Mouse (Mus musculus) left cerebral cortex, postnatal 4 days (tissue): Measurements from ENCODE around the gene Dynlt1c. TPM values are rescaled to one million over a fixed set of nuclear protein-coding genes. Genes with fewer than 3 reads are reported as not detected.
"Not testable (repeated sequence)": the region's sequence is repeated elsewhere in the genome, so short reads cannot be mapped to it uniquely, and the experiment has no call there.

Source experiments
- DNase-seq: peaks from one replicate; pipeline ENCODE4 v3.0.0-alpha.2; 2022
- intact Hi-C: fragments of 180-260 bp; cut with DNase I; formaldehyde crosslinking; loops from one replicate; pipeline ENCODE4 v1.15.1; 2025
- total RNA-seq, 2 experiments: library from RNA; stranded (reverse); gene quantifications; 2 replicates each; pipeline ENCODE4 v1.2.3; 2021

Dynlt1c gene
- 10 to 100 TPM; 37.8 to 45.8 TPM for total RNA-seq

DNA sequence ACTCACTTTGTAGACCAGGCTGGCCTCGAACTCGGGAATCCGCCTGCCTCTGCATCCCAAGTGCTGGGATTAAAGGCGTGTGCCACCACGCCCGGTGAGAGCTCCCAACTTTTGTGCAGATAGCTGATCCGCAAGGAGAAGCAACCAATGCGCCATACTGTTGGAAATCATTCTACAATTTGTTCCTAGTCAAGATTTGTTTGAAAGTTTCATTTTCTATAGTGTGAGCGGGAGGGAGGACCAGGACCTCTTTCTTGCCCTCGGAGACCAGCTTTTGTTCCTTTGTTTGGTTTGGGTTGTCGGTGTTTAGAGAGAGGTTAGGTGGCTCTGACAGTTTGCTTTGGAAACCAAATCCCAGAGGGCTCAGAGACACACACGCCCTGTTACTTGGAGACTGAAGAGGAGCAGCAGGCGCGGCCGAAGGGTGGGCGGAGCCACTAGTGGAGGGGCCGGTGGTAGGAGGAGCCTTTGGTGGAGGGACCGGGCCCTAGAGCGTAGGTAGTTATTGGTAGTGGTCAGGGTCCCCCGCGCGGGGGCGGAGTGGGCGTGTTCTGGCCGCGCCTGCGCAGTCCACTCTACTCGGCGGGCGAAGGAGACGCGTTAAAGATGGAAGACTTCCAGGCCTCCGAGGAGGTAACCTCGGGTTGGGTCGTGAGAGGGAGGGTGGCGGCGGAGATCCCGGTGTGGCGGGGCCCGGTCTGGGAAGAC is at the start of gene Dynlt1c:
Gene Dynlt1c (plus strand): TSS at position 468 of the 708 bp plus-strand sequence.
- DNase-seq, result peak; percentile 82
- intact Hi-C loops, result not testable (repeated sequence)

DNA sequence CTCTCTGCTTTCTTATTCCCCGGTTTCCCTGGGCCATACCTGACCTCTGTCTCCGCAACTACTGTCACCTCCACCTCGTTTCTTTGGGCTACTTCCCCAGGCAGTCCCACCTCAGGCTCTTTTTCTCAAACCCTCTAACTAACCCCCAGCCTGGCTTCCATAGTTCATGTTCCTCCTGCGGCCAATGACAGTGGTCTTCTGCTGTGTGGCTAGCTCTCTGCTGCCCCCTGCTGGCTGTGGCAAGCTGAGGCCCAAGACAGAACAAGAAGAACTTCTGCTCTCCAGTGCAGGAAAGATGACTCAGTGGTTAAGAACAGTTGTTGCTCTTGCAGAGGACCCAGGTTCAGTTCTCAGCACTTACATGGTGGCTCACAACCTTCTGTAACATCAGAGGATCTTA is 47.7 kb upstream of the Dynlt1c start:
- DNase-seq, intact Hi-C loops: not testable (repeated sequence)

DNA sequence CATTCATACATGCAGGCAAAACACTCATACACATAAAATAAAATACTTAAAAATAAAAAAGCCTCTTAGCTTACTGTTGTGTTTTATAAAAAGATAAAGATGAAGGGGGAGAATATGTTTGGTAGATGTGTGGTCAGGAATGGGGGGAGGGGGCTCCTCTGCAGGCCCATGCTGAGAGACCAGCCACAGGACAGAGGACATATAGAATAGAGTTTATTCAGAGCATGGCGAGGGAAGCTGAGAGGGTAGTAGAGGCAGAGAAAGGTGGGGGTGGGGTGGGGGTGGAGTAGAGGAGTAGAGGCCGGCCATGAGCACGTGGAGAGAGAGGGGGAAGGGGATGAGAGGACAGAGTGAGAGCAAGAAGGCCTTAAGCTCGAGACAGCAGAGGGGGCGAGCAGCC is 47.2 kb upstream of the Dynlt1c start:
- intact Hi-C loops, DNase-seq: not testable (repeated sequence)

DNA sequence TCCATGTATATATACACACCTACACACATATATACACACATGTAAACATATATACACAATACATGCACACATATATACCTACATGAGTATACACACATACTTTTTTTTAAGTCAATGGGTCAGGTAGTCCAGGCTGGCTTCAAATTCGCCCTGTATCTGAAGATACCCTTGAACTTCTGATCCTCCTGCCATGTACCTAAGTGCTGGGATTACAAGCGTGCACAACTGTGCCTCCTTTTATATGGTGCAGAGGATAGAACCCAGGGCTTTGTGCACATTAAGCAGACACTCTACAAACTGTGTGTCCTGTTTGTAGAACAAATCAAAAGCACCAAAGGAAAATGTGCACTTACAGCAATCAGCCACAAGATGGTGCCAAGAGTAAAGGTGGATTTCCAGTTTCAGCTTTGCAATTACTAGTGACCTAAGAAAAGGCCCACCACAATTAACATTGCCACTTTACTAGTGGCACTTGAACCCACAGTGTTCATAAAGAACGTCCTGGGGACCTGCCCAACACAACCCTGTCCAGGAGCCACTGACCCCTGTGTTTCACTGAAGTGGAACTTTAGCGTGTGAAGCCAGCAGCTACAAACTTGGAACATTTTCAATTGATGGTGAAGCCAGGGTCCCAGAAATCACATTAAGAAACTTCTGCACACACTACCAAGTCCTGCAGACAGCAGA is 41.9 kb upstream of the Dynlt1c start:
- intact Hi-C loops, DNase-seq: not testable (repeated sequence)

DNA sequence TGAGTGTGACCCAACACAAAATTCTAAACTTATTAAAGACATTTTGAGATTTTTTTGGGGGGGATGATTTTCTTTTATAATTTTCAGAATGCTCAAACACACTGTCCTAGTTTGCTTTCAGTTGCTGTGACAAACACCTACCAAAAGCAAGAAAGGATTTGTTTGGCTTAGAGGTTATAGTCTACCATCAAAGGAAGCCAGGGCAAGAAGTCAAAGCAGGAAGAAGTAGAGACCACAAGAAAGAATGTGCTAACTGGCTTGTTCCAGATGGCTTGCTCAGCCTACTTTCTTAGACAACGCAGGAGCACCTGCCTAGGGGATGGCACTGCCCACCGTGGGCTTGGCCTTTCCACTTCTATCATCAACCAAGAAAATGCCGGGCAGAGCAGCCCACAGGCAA is 36.6 kb upstream of the Dynlt1c start:
- intact Hi-C loops, DNase-seq: not testable (repeated sequence)

DNA sequence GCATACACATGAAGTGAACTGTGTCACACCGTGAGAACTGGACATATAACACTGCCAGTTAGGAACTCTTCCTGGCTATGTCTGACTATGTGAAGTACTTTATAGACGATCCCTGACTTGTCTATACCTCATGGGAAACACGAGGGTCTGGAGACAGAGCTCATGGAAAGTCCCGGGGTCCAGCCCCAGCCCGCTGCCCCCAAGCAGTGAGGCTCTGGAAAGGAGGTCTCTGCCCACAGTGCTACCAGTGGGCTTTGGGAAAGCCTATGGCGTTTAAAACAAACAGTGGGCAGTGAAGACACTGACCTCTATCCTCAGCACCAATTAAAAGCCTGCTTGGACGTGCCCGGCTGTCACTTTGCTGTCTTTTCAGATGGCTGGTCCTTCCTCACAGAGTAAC is 33.6 kb upstream of the Dynlt1c start:
- DNase-seq, intact Hi-C loops: not testable (repeated sequence)

DNA sequence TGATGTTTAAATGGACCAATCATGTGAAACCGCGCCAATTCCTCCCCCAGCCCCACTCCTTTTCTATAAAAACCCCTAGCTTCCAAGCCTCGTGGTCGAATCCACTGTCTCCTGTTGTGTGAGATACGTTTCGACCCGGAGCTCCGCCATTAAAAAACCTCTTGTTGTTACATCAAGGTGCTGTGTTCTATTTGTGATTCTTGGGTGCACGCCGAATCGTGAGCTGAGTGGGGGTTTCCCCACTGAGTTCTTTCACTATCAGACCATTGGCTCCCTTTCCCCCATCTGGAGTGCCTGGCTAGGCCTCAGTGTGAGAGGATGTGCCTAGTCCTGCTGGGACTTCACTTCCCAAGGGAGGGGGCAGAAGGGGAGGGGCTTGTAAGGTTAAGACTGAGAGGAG is 30.2 kb upstream of the Dynlt1c start:
- intact Hi-C loops, DNase-seq: not testable (repeated sequence)

DNA sequence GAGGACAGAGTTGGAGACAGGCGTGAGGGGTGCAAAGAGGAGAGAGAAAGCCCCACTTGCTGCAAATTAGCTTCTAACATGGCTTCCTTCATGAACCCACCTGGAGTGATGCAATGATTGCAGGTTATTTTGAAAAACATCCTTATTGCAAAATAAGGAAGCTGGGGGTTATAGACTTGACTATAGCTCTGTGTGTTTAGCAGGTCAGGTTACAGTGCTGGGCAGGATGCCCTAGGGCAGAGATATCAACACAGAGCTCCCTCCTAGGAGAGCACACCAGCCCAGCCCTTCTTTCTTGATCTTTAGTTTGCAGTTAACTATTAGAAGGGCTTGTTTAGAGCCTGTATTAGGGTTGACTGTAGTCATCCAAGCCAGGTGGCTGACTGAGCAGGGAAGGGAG is 29.3 kb upstream of the Dynlt1c start:
- intact Hi-C loops, DNase-seq: not testable (repeated sequence)

DNA sequence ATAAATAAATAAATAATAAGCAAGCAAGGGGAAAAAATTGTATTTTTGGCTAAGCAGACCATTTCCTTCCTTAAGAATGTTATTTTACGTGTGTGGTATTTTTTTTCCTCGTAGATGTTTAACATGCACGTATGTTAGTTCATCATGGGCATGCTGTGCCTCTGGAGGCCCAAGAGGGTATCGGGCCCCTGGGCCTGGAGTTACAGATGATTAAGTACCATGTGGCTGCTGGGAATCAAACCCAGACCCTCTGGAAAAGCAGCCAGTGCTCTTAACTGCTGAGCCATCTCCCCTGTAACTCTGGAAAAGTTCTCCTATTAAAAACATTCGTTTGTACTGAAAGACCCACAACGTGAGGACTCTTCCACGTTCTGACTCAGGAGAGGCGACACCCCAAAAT is 26.1 kb upstream of the Dynlt1c start:
- DNase-seq, intact Hi-C loops: not testable (repeated sequence)

DNA sequence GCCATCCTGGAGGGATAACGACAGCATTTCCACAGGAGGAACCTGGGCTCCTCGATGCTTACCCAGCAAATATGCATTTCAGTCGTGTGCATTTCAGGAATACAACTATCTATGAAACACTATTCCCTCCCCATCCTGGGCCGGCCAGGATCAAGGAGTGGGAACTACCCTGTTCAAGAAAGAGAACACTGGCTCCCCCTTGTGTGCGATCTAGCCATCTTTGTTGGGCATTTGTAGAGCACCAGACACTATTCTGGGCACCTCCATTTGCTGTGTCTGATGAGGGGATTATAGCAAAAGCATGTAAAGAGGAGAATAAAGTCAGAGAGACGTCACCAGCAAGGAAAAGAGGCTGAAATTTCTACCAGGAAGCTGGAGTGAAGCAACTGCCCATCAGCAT is 12.8 kb upstream of the Dynlt1c start:
- DNase-seq, intact Hi-C loops: not testable (repeated sequence)

DNA sequence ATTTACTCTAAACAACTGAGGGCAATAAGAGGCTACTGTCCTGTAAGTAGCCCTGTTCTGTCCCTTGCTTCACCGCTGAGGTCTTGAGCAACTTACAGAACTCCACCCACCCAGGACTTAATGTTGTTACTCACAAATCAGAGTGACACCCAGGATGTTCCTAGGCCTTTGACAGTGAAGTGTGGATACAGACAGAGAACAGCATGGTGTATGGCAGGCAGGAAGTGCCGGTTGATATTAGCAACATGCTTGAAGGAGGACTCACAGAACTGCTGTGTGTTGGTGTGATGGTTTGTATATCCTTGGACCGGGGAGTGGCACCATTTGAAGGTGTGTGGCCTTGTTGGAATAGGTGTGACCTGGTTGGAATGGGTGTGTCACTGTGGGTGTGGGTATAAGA is 9.4 kb upstream of the Dynlt1c start:
- DNase-seq, intact Hi-C loops: not testable (repeated sequence)

DNA sequence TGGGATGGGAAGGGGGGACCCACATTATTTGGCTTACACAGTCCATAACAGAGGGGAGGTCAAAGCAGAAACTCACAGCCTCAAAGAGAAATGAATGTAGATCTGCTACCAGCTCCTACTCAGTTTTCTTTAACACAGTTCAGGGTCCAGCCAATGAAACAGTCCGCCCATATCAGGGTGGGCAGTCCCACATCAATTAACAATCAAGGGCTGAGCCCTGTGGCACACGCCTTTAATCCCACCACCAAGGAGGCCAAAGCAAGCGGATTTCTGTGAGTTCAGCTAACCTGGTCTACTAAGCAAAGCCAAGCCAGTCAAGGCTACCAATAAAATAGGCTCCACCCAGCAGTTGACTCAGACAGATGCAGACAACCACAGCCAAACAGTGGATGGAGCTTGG is 7.6 kb upstream of the Dynlt1c start:
- DNase-seq, intact Hi-C loops: not testable (repeated sequence)

DNA sequence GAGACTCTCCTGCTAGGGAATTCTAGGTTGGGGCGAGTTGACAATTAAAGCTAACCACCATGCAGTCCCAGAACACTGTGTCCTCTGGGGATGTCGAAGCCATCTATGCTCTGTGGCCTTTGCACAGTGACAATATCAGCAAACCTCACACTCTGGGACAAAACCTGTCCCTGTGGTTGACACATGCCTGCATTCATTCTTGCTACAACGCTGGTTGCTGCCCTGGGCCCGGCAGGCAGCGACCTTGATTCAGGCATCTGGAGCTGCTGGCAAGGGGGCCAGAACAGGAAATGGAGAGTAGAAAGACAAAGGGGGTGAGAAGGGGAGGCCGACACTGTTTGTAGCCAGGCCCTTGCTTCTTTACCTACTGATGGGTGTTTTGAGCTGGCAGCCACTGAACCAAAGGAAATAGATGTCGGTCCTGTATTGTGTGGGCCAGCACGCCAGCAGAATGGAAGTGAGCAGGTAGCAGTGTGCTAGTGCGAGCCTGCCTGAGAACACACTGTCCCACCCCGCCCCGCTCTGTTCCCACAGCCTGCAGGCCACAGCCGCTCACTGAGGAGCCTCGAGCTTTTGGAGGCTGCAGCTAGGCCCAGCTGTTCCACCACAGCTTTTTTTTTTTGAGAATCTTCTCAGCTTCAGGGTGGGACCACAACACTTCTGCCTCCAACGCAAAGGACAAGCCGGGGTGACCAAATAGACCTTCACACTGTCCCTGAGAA is 5.5 kb upstream of the Dynlt1c start:
- DNase-seq, intact Hi-C loops: not testable (repeated sequence)

DNA sequence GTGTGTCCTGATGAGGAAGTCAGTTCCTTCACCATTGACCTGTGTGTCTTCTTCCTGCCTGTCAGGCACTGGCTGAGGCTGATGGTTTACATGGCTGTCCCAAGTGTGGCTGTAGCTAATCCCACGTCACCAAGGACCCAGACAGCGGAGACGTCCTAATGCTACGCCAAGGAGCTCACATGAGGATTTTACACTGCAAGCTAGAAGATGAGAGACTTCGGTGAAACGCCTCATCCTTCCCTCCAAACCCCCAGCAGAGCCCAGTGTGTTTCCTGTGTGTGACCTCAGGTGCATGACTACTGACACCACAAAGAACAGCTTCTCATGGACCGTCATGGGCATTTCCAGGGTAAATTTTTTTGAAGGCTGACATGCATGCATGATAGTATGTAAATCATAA is 3.1 kb upstream of the Dynlt1c start:
- DNase-seq, intact Hi-C loops: not testable (repeated sequence)

DNA sequence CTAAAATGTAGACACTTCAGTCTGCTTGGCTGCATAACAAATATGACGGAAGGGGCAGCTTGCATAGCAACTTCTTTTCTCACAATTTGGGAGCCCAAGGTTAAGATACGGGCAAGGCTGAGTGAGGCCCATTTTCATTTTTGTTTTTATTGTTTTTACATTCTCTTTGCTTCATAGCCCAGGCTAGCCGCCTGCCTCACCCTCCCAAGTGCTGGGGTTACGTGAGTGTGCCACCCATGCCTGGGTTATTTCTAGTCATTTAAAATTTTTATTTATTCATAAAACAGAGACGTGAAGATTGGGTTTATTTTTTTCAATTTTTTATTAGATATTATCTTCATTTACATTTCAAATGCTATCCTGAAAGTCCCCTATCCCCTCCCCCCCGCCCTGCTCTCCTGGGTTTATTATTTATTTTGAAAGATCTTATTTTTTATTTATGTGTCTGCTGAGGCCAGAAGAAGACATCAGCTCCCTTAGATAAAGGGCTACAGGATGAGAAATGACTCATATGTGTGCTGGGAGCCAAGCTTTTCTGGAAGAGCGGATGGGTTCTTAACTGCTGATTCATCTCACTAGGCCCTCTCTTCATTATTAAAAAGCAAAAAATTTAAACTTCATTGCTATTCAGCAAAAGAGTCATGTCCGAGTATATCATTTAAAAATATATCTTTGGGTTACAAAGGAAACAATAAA is 1.1 kb upstream of the Dynlt1c start:
- DNase-seq, intact Hi-C loops: not testable (repeated sequence)

DNA sequence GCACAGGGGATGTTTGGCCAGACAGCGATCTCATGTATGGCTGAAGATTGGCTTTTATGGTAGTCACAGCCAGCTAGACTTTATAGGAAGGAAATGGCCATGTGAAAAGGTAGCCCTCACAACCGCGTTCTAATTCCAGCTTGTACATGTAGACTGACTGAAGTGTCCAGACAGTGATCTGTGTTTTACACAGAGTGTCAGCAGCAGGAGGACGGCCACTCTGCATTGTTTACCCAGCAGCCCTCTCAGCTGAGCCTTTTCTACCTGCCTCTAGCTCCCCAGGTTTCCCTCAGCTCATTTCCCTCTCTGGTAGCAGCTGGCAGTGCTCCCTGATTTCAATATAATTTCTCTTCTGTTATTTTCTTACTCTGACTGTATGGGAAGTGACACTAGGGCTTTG is 734 bp downstream of the Dynlt1c start:
- intact Hi-C loops, DNase-seq: not testable (repeated sequence)

DNA sequence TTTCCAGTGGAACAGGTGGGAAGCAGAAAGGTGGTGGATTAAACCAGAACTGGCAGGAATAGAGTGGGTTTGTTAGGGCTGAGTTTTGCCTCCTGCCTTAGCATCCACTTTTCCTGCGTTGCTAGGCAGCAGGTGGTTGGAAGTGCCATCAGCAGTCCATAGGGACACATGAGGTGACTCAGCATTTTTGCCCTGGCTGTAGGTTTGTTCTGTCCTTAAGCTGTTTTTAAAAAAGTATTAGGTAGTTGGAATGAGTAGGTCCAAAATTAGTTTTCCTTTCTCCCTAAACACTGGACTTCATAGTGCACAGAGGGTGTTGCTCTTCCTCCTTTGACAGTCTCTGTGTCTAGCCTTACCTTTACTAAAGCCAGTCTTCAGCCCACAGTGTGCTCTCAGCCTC is 3.9 kb downstream of the Dynlt1c start:
- intact Hi-C loops, DNase-seq: not testable (repeated sequence)

DNA sequence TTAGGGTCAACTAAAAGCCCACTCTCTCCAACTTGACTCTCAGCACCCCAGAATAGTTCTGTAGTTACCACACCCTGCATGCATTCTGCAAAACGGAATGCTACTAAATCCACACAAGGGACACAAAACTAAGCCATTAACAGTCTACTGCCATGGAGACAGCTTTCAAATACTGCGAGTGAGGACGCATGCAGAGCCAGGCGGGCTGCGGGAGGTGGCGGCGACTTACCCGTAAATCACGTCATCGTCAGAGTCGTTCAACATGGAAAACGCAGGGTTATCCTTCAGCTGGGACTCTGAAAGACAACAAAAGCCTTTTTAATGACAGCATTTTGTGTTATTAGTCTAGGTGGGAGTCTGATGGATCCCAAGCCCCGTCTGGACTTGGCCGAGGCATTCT is 12.1 kb downstream of the Dynlt1c start:
- intact Hi-C loops, DNase-seq: not testable (repeated sequence)

DNA sequence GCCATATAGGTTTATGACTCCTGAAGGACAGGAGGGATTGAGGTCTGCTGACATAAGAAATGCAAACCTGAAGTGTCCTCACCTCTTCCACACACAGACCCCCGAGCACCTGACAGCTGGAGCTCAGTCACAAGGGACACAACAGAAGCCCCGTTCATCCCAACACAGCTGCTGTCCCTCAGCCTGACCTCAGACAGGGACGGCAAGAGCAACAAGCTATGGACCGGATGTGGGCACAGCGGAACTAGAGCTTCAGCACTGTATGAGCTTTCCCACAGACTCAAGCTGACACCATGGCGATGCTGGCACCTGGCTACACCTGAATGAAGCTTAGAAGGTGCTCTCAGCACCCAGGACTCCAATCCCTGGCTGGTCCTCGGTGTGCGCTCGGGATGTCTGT is 12.8 kb downstream of the Dynlt1c start:
- intact Hi-C loops, DNase-seq: not testable (repeated sequence)

DNA sequence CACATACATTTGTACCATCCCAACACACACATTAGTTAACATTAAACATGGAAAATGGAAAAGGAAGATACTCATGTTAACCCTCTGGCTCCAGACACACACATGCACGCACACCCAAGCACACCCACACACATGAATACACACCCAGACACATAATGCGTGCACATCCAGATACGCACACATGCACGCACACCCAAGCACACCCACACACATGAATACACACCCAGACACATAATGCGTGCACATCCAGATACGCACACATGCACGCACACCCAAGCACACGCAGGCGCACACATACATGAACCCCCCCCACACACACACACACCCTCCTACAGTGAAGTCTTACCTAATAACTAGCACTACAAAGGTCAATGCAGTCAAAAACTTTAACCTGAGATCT is 15.3 kb downstream of the Dynlt1c start:
- intact Hi-C loops, DNase-seq: not testable (repeated sequence)
